14 mouse cellular contexts compared by ENCODE assay signal in genomic region chr9:71857926-71858325, GRCm38 (mm10).
"Had no signal": no experiment of that assay in that cellular context is flagged by ENCODE, and none has a peak within 500 bp of the region (broad histone marks: within the 10 kb centered on the region; RNA-seq: fewer than 3 reads in every experiment).

No protein-coding gene starts in this region.

- DNase-seq: cerebellum, adult 8-10 months; cerebellum, adult 9-11 months; cerebellum, postnatal 10 days; cerebellum, postnatal 14 days; embryo, embryonic 11 days; forebrain, postnatal 0 days; gastrocnemius, adult 2 months; gastrocnemius, postnatal 10 days; gastrocnemius, postnatal 14 days; gastrocnemius, postnatal 25 days; gastrocnemius, postnatal 36 days; heart, adult 11 months; heart, adult 18-20 months; heart, adult 2 months had no signal
